Mouse (Mus musculus) forebrain, embryonic 12.5 days (tissue): Measurements from ENCODE around the gene Fuca1. TPM values are rescaled to one million over a fixed set of nuclear protein-coding genes. Genes with fewer than 3 reads are reported as not detected.

Source experiments
- ATAC-seq: fragments of 200-750 bp; cut with Nextera tagmentation; 2 replicates; pipeline ENCODE4 v1.8.0; 2017; ENCODE audit warnings: moderate TSS enrichment; ENCODE audit not compliant: low FRiP score
- H3K27ac ChIP-seq: fragments of 300-500 bp; sonication (generic); 2 replicates; pipeline ENCODE4 v1.5.1; 2016; ENCODE audit warnings: mild to moderate bottlenecking
- H3K27me3 ChIP-seq: fragments of 300-500 bp; sonication (generic); 2 replicates; pipeline ENCODE4 v1.6.1; 2016; ENCODE audit warnings: mild to moderate bottlenecking
- H3K36me3 ChIP-seq: fragments of 300-500 bp; sonication (generic); replicated peaks from 2 replicates; pipeline ENCODE4 v1.6.1; 2016; ENCODE audit warnings: mild to moderate bottlenecking
- H3K4me1 ChIP-seq: fragments of 300-500 bp; sonication (generic); 2 replicates; pipeline ENCODE4 v1.6.1; 2016
- H3K4me2 ChIP-seq: fragments of 300-500 bp; sonication (generic); 2 replicates; pipeline ENCODE4 v1.6.1; 2016; ENCODE audit warnings: mild to moderate bottlenecking, moderate library complexity
- H3K4me3 ChIP-seq: fragments of 300-500 bp; sonication (generic); replicated peaks from 2 replicates; pipeline ENCODE4 v1.5.1; 2016; ENCODE audit warnings: mild to moderate bottlenecking
- H3K9ac ChIP-seq: fragments of 300-500 bp; sonication (generic); 2 replicates; pipeline ENCODE4 v1.6.1; 2016; ENCODE audit warnings: mild to moderate bottlenecking
- H3K9me3 ChIP-seq: fragments of 300-500 bp; sonication (generic); 2 replicates; pipeline ENCODE4 v1.6.1; 2016
- WGBS: fragments of 180-500 bp; shearing (Covaris S2); methylation state at CpG from one replicate; pipeline ENCODE4 v1.1.7; 2016; 5-methylcytosine and 5-hydroxymethylcytosine counted together
- polyA plus RNA-seq: library from polyadenylated mRNA; unstranded; fragments of >200 nt; fragmentation: Nextera tagmentation; extraction: Ambion mirVana; gene quantifications from 2 replicates; pipeline ENCODE4 v1.2.1, GENCODE M21; 2016

Gene Fuca1
- polyA plus RNA-seq, 1 experiment from 2014 or later: 45.0 TPM

DNA sequence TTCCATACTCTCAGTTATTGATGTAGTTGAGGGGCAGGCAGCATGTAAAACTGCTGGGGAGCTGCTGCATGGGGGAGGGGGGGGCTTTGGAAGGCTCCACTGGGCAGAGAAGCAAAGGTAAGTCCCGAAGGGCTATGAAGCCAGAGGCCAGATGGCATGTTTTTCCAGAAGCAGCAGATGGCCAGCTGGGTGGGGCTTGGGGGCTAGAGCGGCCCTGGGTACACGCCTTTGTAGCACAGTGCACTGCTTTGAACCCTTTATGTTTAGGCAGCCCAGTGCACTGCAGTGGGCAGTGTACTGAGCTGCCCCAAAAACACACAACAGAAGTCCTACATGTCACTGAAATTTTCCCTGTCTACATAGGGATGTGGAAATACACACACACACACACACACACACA is 7.7 kb upstream of the Fuca1 start:
- Histone ChIP-seq H3K27ac (peak overlapping the region; percentile 71), H3K4me2 (no peak overlapping the region), H3K4me1 (peaks cover 5% of the 10 kb centered on the region), H3K9ac (no peak overlapping the region), H3K4me3 (no peak overlapping the region), H3K36me3 (no peaks in the 10 kb centered on the region), H3K9me3 (no peaks in the 10 kb centered on the region), H3K27me3 (no peaks in the 10 kb centered on the region)
- 65% methylated on average over 3 of the region's 3 CpGs for WGBS
- 0 out of 2 replicates have a peak, but pooled peaks have one; percentile 44 for ATAC-seq

DNA sequence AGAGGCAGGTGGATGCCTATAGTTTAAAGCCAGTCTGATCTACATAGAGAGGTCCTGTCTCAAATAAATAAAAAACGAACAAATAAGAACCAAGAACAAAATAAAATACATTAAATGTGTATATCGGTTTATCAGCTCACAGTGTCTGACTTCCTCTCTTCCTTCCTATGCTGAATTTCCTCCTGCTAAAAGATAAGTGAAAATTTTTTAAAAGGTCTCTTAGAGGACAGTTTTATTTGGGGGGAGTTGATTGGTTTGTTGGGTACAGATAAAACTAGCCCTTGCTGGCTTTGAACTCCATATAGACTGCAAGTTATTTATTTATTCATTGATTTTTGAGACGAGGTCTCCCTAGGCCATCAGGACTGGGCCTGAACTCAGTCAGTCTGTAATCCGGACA is 7.1 kb upstream of the Fuca1 start:
- H3K9me3 ChIP-seq: no peaks in the 10 kb centered on the region
- H3K9ac ChIP-seq: no peak overlapping the region
- no peak overlapping the region for H3K4me2 ChIP-seq
- no peak overlapping the region for H3K4me3 ChIP-seq
- H3K36me3 ChIP-seq: no peaks in the 10 kb centered on the region
- no peaks in the 10 kb centered on the region for H3K27me3 ChIP-seq
- peak overlapping the region; percentile 71 for H3K27ac ChIP-seq
- ATAC-seq: no peak
- 84% methylated on average over 4 of the region's 4 CpGs for WGBS
- H3K4me1 ChIP-seq: peaks cover 5% of the 10 kb centered on the region

DNA sequence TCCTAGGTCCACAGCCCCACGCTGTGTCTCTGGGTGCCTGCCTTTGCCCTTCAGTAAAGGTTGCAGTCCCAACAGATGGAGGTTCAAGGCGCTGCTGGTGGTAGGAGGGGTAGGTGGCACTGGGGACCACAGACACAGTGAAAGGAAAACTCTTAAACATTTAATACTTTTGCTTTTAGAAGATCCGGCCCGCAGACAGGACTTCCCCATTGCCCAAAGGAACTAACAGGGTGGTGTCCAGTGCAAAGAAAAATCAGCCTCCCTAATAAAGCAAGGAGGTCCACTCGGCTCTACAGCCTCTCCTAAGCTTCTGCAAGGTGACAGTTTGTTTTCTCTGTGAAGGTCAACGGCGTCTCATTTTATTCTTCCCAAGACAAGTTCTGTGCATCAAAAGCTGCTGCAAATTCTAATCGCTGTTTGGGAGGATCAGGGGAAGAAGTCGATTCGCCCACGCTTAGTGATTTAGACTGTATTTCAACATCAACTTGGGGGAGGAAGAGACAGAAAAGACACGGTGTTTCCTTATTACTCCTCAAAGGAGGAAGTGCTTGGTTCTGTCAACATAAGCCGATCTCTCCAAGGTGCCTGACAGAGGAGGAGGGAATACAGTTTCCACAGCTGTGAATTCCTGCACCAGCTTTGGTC is 1.8 kb upstream of the Fuca1 start:
- H3K4me3 ChIP-seq: no peak overlapping the region
- no peak overlapping the region for H3K27ac ChIP-seq
- H3K9me3 ChIP-seq: no peaks in the 10 kb centered on the region
- peaks cover 15% of the 10 kb centered on the region for H3K4me1 ChIP-seq
- WGBS: 91% methylated on average over 13 of the region's 13 CpGs
- 0 out of 2 replicates have a peak, but pooled peaks cover 9% of the 10 kb centered on the region for H3K36me3 ChIP-seq
- H3K27me3 ChIP-seq: no peaks in the 10 kb centered on the region
- ATAC-seq: no peak
- H3K4me2 ChIP-seq: no peak overlapping the region
- H3K9ac ChIP-seq: no peak overlapping the region

DNA sequence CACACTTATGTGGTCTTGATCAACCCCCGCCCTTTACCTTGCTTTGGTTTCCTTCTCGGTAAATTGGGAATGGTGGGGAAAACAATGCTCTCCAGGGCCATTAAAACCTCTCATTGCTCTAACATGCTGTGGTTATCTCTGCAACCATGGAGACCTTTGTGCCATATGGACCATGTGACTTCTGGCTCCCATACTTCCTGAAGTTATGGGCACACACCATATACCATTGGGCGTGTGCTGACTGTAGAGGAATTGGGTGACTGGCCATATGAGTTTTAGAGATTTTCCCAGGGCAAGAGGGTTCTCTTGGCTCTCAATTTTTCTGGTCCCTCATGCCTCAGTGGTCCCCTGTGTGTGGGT is 1.3 kb upstream of the Fuca1 start:
- H3K27ac ChIP-seq: no peak overlapping the region
- H3K9ac ChIP-seq: no peak overlapping the region
- no peak overlapping the region for H3K4me2 ChIP-seq
- no peaks in the 10 kb centered on the region for H3K27me3 ChIP-seq
- 95% methylated on average over 3 of the region's 3 CpGs for WGBS
- peaks cover 15% of the 10 kb centered on the region for H3K4me1 ChIP-seq
- no peak for ATAC-seq
- H3K9me3 ChIP-seq: no peaks in the 10 kb centered on the region
- H3K4me3 ChIP-seq: no peak overlapping the region
- H3K36me3 ChIP-seq: 0 out of 2 replicates have a peak, but pooled peaks cover 9% of the 10 kb centered on the region

DNA sequence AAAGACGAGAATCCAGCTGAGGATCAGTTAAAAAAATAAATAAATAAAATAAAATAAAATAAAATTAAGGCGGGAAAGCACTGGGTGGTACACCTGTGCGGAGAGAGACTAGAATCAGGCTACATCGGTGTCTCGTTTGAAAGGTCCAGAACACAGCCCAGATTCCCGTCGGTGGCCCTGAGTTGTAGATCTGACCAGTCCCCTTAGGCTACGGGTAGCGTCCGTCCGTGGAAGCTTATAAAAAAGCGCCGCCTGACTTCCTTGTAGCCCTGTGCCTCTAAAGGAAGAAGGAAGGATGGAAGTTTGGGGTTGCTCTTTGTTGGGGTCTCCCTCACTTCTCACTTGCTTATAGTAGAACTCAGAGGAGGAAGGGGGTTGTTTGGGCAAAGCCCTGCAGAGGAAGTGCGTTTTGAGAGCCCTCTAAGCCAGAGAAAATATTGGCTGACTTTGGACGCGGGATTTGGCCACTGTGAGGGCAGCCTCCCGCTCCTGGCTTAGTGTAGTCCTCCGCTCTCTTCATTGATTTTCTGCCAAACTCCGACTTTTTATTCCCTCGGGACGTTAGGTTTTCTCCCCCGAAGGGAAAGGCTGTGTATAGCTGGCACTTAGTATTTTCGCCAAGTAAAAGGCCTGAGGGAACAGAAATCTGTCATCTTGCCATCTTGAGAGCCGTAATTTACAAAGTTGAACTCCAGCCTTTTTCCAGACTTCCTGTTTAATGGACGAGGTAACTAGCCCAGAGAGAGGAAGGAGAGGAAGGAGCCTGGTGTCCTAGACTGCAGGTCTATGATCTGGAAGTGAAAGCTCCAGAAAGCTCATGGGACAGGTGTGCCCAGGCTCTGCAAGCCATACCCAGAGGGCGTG is 954 bp downstream of the Fuca1 start:
- Histone ChIP-seq H3K27me3 (no peaks in the 10 kb centered on the region), H3K4me3 (peak overlapping the region; percentile 67), H3K4me1 (peaks cover 15% of the 10 kb centered on the region), H3K27ac (peak overlapping the region; percentile 76; the same call in 1 of the 2 replicates), H3K36me3 (peaks cover 18% of the 10 kb centered on the region), H3K4me2 (peak overlapping the region; percentile 78), H3K9ac (peak overlapping the region; percentile 77), H3K9me3 (no peaks in the 10 kb centered on the region)
- WGBS: 11% methylated on average over 26 of the region's 26 CpGs
- ATAC-seq: 0 out of 2 replicates have a peak, but pooled peaks have one; percentile 21

DNA sequence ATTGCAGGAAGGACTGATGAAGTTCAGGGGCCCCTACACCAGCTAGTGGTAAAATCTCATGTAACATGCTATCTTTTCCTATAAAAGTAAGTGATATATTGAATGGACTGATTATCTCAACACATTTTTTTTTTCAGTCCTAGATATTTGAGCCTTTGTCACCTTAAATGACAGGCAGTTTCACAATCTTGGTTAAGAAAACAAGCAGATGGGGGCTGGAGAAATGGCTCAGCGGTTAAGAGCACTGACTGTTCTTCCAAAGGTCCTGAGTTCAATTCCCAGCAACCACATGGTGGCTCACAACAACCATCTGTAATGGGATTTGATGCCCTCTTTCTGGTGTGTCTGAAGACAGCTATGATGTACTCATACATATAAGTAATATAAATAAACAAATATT is 1.7 kb downstream of the Fuca1 start:
- H3K9me3 ChIP-seq: no peaks in the 10 kb centered on the region
- H3K4me1 ChIP-seq: peaks cover 15% of the 10 kb centered on the region
- peaks cover 18% of the 10 kb centered on the region for H3K36me3 ChIP-seq
- no peaks in the 10 kb centered on the region for H3K27me3 ChIP-seq
- no peak overlapping the region for H3K9ac ChIP-seq
- ATAC-seq: no peak
- no peak overlapping the region for H3K27ac ChIP-seq
- no peak overlapping the region for H3K4me3 ChIP-seq
- 86% methylated on average over 1 of the region's 1 CpGs for WGBS
- peak overlapping the region; percentile 78; the same call in 1 of the 2 replicates for H3K4me2 ChIP-seq

DNA sequence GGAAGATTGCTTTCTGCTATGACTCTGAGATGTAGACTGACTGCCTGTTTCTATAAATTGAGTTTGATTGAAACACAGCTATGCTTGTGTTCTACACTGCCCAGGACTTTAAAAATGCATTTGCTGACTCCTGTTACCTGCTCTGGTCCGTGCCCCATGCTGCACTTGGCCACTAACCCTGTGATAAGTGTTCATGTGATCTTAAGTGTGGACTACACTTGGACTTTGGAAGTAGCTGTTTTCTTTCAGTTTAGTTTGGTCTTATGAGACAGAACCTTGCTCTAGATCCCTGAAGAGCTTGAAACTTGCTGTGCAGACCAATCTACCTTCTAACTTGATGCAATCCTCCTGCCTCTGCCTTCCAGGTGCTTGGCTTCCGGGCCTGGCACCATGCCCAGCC is 3.9 kb downstream of the Fuca1 start:
- 95% methylated on average over 2 of the region's 2 CpGs for WGBS
- no peak overlapping the region for H3K27ac ChIP-seq
- H3K27me3 ChIP-seq: no peaks in the 10 kb centered on the region
- ATAC-seq: no peak
- H3K9me3 ChIP-seq: no peaks in the 10 kb centered on the region
- peaks cover 15% of the 10 kb centered on the region for H3K4me1 ChIP-seq
- H3K9ac ChIP-seq: no peak overlapping the region
- no peak overlapping the region for H3K4me2 ChIP-seq
- peaks cover 18% of the 10 kb centered on the region for H3K36me3 ChIP-seq
- H3K4me3 ChIP-seq: no peak overlapping the region

DNA sequence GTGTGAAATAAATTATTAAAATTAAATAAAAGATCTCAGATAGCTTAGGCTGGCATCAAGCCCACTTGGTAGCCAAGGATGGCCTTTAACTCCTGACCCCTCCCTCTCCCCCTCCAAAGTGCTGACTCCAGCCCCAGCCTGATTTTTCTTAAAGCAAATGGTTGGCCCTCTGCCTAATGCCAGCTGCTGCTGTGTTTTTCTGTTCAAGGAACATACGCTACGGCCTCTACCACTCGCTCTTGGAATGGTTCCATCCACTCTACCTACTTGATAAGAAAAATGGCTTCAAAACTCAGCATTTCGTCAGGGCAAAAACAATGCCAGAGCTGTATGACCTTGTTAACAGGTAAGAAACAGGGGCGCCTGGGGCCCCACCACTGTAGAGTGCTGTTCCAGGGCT is 4.8 kb downstream of the Fuca1 start:
- peaks cover 18% of the 10 kb centered on the region for H3K36me3 ChIP-seq
- no peak overlapping the region for H3K9ac ChIP-seq
- 88% methylated on average over 5 of the region's 5 CpGs for WGBS
- H3K9me3 ChIP-seq: no peaks in the 10 kb centered on the region
- no peak overlapping the region for H3K27ac ChIP-seq
- H3K4me2 ChIP-seq: no peak overlapping the region
- H3K4me3 ChIP-seq: no peak overlapping the region
- no peak for ATAC-seq
- peaks cover 15% of the 10 kb centered on the region for H3K4me1 ChIP-seq
- H3K27me3 ChIP-seq: no peaks in the 10 kb centered on the region

DNA sequence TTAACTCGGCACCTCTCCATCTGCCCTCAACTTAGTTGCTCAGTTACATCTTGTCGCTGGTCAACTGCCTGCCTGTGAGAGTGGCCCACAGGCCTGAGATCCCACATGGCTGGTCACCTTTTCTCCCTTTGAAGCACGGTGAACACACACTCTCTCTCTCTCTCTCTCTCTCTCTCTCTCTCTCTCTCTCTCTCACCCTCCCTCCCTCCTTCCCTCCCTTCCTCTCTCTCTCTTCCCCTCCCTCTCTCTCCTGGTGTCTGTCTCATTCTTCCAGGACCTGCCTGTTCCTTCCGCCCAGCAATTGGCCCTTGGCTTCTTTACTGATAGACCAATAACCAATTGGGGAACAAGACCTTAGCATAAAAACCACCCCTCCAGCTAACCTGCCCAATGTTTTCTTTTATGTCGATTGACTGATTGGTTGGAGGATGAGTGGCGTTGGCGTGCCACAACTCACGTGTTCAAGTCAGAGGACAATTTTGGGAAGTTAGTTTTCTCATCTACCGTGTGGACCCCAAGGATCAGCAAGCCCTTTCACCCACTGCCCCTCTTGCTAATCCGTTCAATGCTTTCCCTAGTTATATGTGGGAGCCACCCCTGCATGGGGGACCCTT is 5.8 kb downstream of the Fuca1 start:
- no peaks in the 10 kb centered on the region for H3K9me3 ChIP-seq
- no peak overlapping the region for H3K4me3 ChIP-seq
- no peak overlapping the region for H3K27ac ChIP-seq
- no peak for ATAC-seq
- 91% methylated on average over 10 of the region's 10 CpGs for WGBS
- H3K27me3 ChIP-seq: no peaks in the 10 kb centered on the region
- H3K4me1 ChIP-seq: peaks cover 13% of the 10 kb centered on the region
- no peak overlapping the region for H3K9ac ChIP-seq
- no peak overlapping the region for H3K4me2 ChIP-seq
- H3K36me3 ChIP-seq: peaks cover 23% of the 10 kb centered on the region

DNA sequence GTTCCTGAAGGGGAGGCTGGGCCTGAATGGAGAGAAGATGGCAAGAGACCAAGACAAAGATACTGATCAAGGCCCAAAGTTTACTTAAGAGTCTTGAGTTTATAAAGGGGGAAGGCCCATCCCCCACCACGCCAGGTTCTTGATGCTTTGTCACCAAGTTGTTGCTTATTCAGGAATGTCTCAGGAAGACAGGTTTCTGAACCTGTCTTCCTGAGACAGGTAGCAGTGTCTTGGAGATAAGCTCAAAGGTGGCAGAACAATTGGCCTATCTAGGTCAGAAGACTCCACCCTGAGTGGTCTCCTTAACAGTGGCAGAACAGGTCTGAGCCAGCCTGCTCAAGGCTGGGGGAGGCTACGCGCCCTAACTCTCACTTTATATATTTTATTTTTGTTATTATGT is 6.3 kb downstream of the Fuca1 start:
- peaks cover 26% of the 10 kb centered on the region for H3K36me3 ChIP-seq
- no peak for ATAC-seq
- H3K9me3 ChIP-seq: no peaks in the 10 kb centered on the region
- no peak overlapping the region for H3K4me2 ChIP-seq
- no peak overlapping the region for H3K9ac ChIP-seq
- WGBS: 98% methylated on average over 3 of the region's 3 CpGs
- no peaks in the 10 kb centered on the region for H3K27me3 ChIP-seq
- H3K27ac ChIP-seq: no peak overlapping the region
- H3K4me1 ChIP-seq: peaks cover 8% of the 10 kb centered on the region
- H3K4me3 ChIP-seq: no peak overlapping the region

DNA sequence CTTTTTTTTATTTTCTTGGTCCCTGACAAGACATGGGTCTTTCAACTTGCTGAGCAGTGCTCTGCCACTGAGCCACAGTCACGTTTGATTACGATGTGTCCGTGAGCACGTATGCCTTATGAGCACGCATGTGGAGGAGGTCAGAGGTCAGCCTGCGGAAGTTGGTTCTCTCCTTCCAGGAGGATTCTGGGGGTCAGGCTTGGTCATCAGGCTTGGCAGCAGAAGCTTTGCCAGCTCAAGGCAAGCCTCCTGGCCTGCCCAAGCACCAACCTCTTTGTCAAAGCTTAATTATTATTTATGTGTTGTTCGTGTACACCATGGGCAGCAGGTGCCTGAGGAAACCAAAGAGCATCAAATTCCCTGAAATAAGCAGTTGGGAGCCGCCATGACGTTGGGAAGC is 7.8 kb downstream of the Fuca1 start:
- WGBS: 85% methylated on average over 9 of the region's 9 CpGs

DNA sequence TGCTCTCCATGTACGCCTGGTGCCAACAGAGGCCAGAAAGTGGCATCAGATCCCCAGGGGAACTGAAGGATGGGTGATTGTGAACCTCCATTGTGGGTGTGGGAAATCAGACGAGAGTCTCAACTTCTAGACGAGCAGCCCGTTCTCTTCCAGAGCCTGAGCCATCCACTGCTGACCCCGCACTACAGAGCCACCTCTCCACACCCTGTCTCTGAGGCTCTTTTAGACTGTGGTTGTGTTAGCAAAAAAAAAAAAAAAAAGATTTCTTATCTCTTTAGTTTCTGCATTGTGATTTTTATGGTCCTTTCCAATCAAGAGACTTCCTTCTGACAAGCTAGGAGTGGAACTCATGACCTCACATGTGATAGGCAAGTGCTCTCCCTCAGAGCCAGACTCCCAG is 8.9 kb downstream of the Fuca1 start:
- H3K36me3 ChIP-seq: peaks cover 33% of the 10 kb centered on the region
- WGBS: 86% methylated on average over 5 of the region's 5 CpGs
- no peak overlapping the region for H3K9ac ChIP-seq
- ATAC-seq: no peak
- no peaks in the 10 kb centered on the region for H3K4me1 ChIP-seq
- H3K4me2 ChIP-seq: no peak overlapping the region
- H3K27ac ChIP-seq: no peak overlapping the region
- H3K27me3 ChIP-seq: no peaks in the 10 kb centered on the region
- no peaks in the 10 kb centered on the region for H3K9me3 ChIP-seq
- H3K4me3 ChIP-seq: no peak overlapping the region

More for the DNA sequence above, 7.8 kb downstream of the Fuca1 start:
- H3K27ac ChIP-seq: no peak overlapping the region
- H3K36me3 ChIP-seq: peaks cover 28% of the 10 kb centered on the region
- H3K4me2 ChIP-seq: no peak overlapping the region
- no peak overlapping the region for H3K9ac ChIP-seq
- H3K4me1 ChIP-seq: no peaks in the 10 kb centered on the region
- H3K9me3 ChIP-seq: no peaks in the 10 kb centered on the region
- no peak overlapping the region for H3K4me3 ChIP-seq
- no peaks in the 10 kb centered on the region for H3K27me3 ChIP-seq
- ATAC-seq: no peak
